Mouse (Mus musculus): ENCODE results near the gene Cyp4v3. TPM values are rescaled to one million over a fixed set of nuclear protein-coding genes. Genes with fewer than 3 reads are reported as not detected.
"Not testable (repeated sequence)": the region's sequence is repeated elsewhere in the genome, so short reads cannot be mapped to it uniquely, and the experiment has no call there.

Cyp4v3 gene
- total and polyA plus RNA-seq, 3 experiments: not detected

DNA sequence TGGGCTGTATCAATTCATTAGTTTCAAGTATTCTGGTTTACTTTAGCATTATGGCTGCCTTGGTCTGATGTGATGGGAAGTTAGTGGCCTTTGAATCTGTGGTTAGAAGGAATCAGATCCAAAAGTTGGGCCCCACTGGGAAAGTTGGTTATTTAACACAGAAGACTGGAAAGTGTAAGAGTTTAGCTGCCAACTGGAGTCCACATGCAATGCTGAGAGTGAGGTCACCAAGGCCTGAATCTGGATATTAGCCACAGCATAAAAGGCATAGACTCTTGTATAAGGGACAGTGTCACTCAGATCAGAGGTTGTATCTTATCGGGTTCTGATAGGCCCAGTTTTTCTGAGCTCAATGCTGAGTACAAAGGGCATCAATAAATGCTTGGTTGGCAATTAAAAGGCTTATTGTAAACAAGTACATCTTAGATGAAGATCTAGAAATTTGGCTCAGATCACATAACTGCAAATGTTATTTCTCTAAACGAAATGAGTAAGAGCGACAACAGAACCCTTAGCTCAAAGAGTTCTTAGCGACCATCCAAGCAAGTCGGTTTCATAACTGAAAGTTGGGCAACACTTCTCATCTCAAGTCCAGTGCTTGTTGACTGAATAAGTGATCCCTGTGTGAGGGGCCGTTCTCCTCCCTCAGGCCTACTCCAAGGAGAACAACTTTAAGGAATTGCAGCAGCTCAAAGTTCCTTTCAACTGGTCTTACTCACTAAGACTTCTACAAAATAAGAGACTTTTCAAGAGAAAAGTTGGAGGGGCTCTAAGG, 3.6 kb downstream of the Cyp4v3 start:
- TF ChIP-seq ZMIZ1 (IDR thresholded peaks at IDR 0.05; ENCODE audit: low read depth, low read length) (no peak), ZNF384 (IDR thresholded peaks at IDR 0.05; ENCODE audit: low read depth, low read length) (no peak), ZC3H11A (IDR thresholded peaks at IDR 0.05; ENCODE audit: low read depth, low read length) (no peak), HCFC1 (IDR thresholded peaks at IDR 0.05; ENCODE audit: low read depth, low read length) (no peak), MAZ (IDR thresholded peaks at IDR 0.05; ENCODE audit: low read depth, low read length) (no peak)
- Histone ChIP-seq H3K27me3 (ENCODE audit: control insufficient read depth in 1 of 2, insufficient read depth in 2 of 2, low read length in 2 of 2) (no peaks in the 10 kb centered on the region), H3K9ac (ENCODE audit: control insufficient read depth, low read depth, low read length, poor library complexity, severe bottlenecking) (no peak overlapping the region), H3K4me3 (ENCODE audit: control insufficient read depth in 1 of 2, insufficient read depth in 1 of 2, low read depth in 2 of 2, low read length in 2 of 2) (no peak overlapping the region), H3K36me3 (ENCODE audit: control insufficient read depth in 1 of 2, insufficient read depth in 2 of 2, low read length in 2 of 2) (no peaks in the 10 kb centered on the region), H3K79me2 (ENCODE audit: control insufficient read depth, insufficient read depth, low read length, poor library complexity) (no peaks in the 10 kb centered on the region), H3K9me3 (replicated peaks; ENCODE audit: insufficient read depth, low read length) (no peaks in the 10 kb centered on the region), H3K27ac (ENCODE audit: control insufficient read depth, low read depth, low read length) (no peak overlapping the region), H3K4me1 (ENCODE audit: control insufficient read depth in 1 of 2, insufficient read depth in 2 of 2, low read length in 2 of 2) (no peaks in the 10 kb centered on the region)
- no peak for DNase-seq (ENCODE audit: low read depth, low spot score)

DNA sequence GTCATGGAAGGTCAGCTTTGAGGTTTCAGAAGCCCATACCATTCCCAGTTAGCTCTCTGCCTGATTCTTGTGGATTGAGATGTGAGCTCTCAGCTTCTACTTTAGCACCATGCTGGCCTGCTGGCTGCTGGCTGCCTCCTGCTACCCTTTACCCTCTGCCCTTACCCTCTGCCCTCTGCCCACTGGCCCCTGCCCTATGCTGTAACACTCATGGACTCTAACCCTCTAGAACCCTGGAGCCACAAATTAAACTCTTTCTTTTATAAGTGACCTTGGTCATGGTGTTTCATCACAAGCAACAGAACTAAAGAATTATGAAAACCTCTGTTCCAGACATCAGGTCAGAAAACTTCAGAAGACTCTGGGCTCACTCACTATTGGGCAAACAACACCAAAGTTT, 5.9 kb downstream of the Cyp4v3 start:
- H3K9ac ChIP-seq (ENCODE audit: control insufficient read depth, low read depth, low read length, poor library complexity, severe bottlenecking): not testable (repeated sequence)

DNA sequence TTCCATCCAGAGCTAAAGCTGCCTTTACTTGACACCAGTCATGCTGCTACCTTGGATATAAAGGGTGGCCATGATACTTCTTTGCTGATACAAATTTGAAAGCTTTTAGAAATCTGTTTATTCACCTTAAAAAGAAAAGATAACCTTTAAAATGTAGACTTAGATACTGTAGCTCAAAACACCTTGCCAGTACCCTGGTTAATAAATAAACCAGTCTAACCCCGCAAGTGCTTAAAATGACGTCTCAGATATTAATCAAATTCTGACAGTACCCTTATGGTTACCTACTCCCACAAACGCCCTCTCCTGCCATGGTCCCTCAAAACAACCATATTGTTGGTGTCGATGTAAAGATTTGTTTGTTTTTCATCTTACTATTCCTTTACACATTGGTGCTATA, 8.9 kb downstream of the Cyp4v3 start:
- TF ChIP-seq POLR2AphosphoS5 (IDR thresholded peaks at IDR 0.05; ENCODE audit: borderline replicate concordance, low read depth, low read length): no peak
- TF ChIP-seq MYC (IDR thresholded peaks at IDR 0.05; ENCODE audit: low read depth, low read length): no peak
- no peak for TF ChIP-seq NELFE (IDR thresholded peaks at IDR 0.05; ENCODE audit: low read depth, low read length)
- no peak for TF ChIP-seq SIN3A (IDR thresholded peaks at IDR 0.05; ENCODE audit: low read length)
- no peak for TF ChIP-seq GATA1 (IDR thresholded peaks at IDR 0.05; ENCODE audit: low read depth, low read length)
- no peaks in the 10 kb centered on the region for H3K4me1 ChIP-seq (ENCODE audit: control insufficient read depth in 1 of 2, insufficient read depth in 2 of 2, low read length in 2 of 2)
- DNase-seq (ENCODE audit: low read depth, low spot score): no peak
- H3K9me3 ChIP-seq (replicated peaks; ENCODE audit: insufficient read depth, low read length): no peaks in the 10 kb centered on the region
- H3K79me2 ChIP-seq (ENCODE audit: control insufficient read depth, insufficient read depth, low read length, poor library complexity): no peaks in the 10 kb centered on the region
- no peak overlapping the region for H3K9ac ChIP-seq (ENCODE audit: control insufficient read depth, low read depth, low read length, poor library complexity, severe bottlenecking)
- no peaks in the 10 kb centered on the region for H3K27me3 ChIP-seq (ENCODE audit: control insufficient read depth in 1 of 2, insufficient read depth in 2 of 2, low read length in 2 of 2)
- no peak overlapping the region for H3K27ac ChIP-seq (ENCODE audit: control insufficient read depth, low read depth, low read length)
- H3K4me3 ChIP-seq (ENCODE audit: control insufficient read depth in 1 of 2, insufficient read depth in 1 of 2, low read depth in 2 of 2, low read length in 2 of 2): no peak overlapping the region
- no peaks in the 10 kb centered on the region for H3K36me3 ChIP-seq (ENCODE audit: control insufficient read depth in 1 of 2, insufficient read depth in 2 of 2, low read length in 2 of 2)

More for the DNA sequence above, 5.9 kb downstream of the Cyp4v3 start:
- H3K9me3 ChIP-seq (replicated peaks; ENCODE audit: insufficient read depth, low read length); H3K4me3 ChIP-seq (ENCODE audit: control insufficient read depth in 1 of 2, insufficient read depth in 1 of 2, low read depth in 2 of 2, low read length in 2 of 2); H3K36me3 ChIP-seq (ENCODE audit: control insufficient read depth in 1 of 2, insufficient read depth in 2 of 2, low read length in 2 of 2); H3K27me3 ChIP-seq (ENCODE audit: control insufficient read depth in 1 of 2, insufficient read depth in 2 of 2, low read length in 2 of 2); H3K4me1 ChIP-seq (ENCODE audit: control insufficient read depth in 1 of 2, insufficient read depth in 2 of 2, low read length in 2 of 2); H3K79me2 ChIP-seq (ENCODE audit: control insufficient read depth, insufficient read depth, low read length, poor library complexity); H3K27ac ChIP-seq (ENCODE audit: control insufficient read depth, low read depth, low read length); DNase-seq (ENCODE audit: low read depth, low spot score): not testable (repeated sequence)

Data from MEL (cell line).